Mouse (Mus musculus): ENCODE data around the gene Tspan8.

- TF ChIP-seq POLR2A (IDR thresholded peaks at IDR 0.05; ENCODE audit: borderline replicate concordance, low read depth, low read length) = no peak
- TF ChIP-seq CTCF (IDR thresholded peaks at IDR 0.05; ENCODE audit: low read depth, low read length) = no peak
Measured at GRCm38 (mm10) chr10:115811519-115811918, 5.1 kb upstream of the Tspan8 start.

Measured in bone marrow macrophage, adult 2 months (primary cell).